Mouse (Mus musculus): ENCODE measurements around the gene Mier2.

The Mier2 gene

DNA sequence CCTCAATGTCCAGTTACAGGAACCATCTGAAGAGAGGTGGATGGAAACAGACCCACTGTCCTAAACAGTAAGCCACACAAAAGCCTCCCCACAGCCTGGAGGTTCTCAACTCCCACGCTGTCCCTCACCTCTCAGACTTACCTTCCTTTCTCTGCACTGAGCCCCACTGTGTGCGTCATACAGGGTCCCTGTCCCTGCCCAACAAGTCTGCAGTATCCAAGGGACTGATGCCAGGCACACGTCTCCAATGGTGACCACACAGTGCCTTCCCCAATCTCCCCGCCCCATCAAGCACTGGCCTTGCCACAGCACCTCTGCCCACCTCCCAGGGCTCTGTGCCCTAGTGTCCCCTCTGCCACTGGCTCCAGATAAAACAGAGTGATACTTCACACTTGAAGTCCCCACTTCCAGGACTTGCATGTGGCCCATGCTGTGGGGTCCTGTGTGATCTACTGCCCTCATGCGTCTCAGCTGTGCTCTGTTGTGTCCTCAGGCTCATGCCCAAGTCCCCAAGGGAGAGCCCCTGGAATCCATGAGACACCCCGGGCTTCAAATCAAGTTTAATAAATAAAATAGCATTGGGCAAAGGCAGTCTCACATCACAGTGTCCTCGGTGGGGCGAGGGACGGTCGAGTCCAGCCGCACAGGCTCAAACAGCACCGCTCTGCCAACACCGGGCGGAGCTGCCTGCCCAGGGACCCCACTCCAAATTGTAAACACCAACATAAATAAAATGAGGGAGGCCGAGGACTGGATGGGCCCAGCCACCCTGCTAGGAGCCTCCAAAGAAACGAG is 15.1 kb downstream of the Mier2 start:
- no peak for DNase-seq (ENCODE audit: low read depth, low spot score)

DNA sequence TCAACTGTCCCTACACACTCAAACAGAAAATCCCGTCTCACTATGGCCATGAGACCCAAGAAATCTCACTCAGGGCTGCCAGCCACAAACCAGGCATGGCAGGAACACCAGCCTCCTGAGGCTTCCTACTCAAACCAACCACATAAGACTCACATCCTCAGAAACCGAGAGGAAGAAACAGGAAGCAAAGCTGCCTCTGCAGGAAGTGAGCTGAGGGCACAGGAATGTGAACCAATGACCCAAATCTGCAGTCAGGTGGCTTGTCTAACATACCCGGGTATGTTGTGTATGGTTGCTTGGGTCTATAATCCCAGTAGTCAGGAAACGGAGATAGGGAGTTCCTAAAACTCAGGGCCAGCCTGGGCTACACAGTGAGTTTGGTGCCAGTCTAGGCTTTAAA is 16.1 kb downstream of the Mier2 start:
- DNase-seq (ENCODE audit: low read depth, low spot score), result no peak

DNA sequence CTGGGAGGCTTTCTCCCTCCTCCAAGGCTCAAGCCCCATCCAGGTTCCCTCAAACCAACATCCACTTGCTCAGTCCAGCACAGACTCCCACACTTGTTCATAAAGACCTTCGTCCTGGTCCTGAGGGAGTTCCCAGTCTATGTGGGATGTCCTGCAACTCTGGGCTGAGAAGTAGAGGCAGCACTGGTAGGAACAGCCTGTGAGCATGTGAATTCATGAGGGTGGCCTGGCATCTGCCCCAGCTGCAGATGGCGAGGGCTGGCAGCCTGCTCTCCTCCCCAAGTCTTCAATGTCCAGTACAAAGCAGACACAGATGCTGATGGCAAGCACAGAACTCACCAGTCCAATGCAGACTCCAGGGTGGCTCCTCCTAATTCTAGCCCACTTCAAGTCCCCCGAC is 16.7 kb downstream of the Mier2 start:
- no peak for DNase-seq (ENCODE audit: low read depth, low spot score)

DNA sequence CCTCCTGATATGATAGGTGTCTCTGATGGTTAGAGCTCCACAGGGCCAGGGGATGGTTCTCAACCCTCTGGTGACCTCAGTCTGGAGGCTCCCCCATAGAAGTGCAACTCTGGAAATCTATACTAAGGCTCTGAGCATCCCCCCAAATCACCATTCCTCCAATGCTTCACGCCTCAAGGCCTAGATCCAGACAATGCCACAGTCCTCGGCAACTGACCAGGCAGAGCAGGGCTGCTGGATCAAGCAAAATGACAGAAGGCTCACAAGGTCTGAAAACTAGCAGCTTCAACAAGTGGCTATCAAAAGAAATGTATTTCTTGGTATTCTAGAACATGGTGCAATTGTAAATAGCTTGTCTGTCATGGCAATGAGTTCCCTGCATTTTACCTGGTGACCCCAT is 17.2 kb downstream of the Mier2 start:
- no peak for DNase-seq (ENCODE audit: low read depth, low spot score)

DNA sequence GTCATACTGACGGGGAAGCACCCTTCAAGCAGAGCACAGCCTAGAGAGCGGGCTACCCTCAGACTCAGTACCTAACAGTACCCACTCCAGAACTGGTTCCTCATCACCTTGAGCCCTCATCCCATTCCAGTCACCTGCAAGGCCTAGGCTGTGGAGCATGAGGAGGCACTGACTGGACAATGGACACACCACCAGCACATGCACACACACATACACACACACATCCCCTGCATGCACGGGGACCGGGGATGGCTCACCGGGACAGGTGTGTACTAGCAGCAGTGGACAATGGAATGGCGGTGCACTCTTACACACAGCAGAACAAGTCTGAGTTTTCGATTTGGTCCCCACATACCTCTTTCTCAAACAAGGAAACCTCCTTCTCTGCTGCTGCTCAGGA is 17.7 kb downstream of the Mier2 start:
- no peak for DNase-seq (ENCODE audit: low read depth, low spot score)

DNA sequence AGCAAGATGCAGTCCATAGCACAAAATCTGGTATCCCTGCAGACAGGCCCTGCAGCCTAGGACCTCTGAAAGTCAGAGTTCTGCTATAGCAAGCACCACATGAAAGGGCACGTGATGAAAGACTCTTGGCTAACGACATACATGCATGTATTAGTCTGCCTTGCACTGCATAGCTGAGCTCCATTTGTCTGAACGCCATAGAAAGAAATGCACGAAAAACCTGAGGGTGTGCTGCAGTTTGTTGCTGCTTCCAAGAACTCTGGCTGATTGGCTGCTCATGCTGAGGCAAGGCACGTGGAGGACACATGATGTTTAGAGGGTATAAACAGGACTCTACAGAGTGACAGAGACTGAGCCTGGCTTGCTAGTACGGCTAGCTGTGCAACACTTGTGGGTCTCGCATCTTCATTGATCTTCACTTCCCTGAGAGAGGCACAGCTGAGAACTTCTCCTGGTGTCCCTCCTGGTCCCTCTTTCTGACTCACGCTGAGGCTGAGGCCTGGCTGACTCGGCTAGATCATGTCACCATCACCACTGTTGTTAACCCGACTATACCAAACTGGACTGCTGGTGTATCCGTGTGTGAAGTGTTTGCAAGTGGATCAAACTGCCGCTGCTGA is 18.4 kb downstream of the Mier2 start:
- DNase-seq (ENCODE audit: low read depth, low spot score), result no peak

DNA sequence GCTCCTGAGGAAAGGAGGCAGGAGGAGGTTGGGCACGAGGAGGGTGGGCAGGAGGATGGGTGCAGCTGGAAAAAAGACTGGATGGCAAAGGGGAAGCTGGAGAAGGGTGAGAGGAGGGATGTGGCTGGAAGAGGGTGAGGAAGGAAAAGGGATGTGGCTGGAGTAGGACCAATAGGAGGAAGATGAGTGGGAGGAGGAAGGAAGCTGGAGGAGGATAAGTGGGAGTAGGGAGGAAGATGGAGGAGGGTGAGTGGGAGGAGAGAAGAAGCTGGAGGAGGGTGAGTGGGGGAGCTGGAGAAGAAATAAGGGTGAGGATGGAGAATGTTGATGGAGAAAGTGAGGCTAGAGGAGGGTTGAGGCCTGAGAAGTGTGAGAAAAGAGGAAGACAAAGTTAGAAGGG is 19.6 kb downstream of the Mier2 start:
- no peak for DNase-seq (ENCODE audit: low read depth, low spot score)

DNA sequence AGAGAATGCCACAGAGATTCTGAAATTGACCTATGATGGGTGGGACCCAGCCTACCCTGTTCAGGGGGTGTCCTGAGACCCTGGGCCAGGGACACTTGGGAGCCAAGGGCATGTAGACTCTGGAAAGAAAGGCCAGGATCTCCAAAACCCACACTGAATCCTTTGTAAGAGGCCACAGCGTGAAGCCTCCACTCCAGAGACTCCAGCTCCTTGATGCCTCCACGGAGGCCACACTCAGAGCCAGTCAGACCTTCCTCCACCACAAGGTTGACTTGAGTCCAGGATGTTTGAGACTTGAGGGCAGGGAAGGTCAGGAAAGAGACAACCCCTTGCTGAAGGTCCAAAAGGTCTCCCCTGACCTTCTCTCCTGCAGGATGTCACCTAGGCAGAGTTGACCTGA is 20.6 kb downstream of the Mier2 start:
- DNase-seq (ENCODE audit: low read depth, low spot score), result no peak

DNA sequence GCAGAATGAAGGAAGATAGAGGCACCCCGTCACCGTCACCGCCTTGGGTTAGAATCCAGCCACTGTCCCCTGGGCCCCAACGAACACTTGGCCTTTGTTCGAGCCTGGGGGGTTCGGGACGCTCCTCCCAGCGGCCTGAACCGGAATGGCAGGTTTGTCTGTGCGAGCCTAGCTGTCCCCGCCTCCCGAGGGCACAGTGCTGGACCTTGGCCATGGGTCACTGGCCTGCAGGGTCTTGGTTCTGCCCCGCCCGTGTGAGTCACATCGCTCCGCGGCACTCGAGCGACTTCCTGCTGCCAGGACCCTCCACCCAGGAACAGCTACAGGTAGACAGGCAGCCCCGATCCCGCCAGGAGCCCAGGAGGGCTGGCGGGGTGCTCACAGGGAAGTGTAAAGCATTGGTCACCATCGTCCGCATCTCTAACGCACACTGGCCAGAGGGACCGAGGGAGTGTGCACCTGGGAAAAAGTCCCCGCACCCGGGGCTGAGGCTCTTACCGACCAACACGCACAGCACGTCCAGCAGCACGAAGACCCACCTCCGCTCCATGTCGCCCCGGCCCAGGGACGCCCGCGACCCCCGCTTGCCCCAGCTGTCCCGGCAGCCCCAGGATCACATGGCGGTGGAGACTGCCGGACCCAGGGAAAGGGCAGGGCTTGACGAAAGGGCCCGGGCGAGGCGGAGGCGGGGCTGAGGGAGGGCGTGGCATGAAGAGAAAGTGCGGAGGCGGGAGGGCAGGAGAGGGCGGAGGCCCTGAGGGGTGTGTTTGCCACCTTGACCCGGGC is 21.7 kb downstream of the Mier2 start, which contains the start of gene Plpp2:
Gene Plpp2 (minus strand): TSS at position 671 of the 786 bp plus-strand sequence.
- DNase-seq (ENCODE audit: low read depth, low spot score), result no peak

DNA sequence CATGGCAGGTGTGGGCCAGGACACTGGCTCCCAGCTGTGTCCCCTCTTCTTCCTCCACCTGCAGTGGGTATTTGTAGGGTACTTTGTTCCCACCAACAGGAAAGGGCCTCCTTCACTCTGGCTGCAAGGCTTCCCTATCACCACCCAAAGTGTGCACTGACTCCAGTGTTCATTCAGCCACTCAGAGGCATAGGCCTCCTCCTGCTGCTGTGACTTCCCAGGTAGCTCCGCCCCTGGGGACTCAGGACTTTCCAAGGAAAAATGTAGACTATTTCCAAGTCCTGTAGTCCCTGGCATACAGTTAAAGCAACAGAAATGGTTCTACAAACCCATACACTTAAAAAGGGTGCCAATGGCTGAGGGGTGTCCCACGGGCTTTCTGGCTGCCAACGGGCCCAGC is 22.3 kb downstream of the Mier2 start:
- DNase-seq (ENCODE audit: low read depth, low spot score), result no peak

DNA sequence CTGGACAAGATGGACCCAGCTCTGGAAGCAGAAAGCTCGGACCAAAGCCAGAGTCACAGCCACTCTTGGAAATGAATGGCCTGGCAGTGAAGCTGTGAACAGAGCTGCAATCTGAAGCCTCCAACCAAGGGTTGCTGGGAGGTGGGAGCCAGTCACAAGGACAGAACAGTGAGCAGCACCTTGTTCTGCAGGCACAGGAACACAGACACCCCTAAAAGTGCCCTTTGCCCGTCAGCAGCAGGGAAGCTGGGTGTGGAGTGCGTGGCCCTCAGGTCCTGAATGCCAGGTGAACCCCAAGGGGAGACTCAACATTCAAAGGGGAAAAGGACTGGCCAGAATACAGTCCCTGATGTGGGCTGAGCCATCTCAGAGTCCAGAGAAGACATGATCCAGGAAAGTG is 23.4 kb downstream of the Mier2 start:
- DNase-seq (ENCODE audit: low read depth, low spot score), result no peak

DNA sequence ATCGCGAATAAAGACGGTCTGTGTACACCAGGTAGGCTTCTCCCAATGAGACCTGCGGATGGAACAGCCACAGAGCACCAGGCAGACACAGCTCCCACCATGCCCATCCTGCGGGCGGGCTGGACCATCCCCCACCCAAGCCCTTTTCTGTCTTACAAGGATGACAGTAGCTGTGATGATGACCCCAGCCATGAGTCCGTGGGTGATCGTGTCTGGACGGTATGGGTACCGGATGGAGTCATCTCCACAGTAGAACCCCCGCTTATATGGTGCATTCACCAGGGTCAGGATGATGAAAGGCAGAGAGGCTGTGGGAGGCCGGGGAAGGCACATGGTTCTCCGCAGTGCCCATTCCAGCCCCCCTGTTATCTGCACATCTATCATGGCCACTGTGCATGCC is 24.3 kb downstream of the Mier2 start:
- no peak for DNase-seq (ENCODE audit: low read depth, low spot score)

DNA sequence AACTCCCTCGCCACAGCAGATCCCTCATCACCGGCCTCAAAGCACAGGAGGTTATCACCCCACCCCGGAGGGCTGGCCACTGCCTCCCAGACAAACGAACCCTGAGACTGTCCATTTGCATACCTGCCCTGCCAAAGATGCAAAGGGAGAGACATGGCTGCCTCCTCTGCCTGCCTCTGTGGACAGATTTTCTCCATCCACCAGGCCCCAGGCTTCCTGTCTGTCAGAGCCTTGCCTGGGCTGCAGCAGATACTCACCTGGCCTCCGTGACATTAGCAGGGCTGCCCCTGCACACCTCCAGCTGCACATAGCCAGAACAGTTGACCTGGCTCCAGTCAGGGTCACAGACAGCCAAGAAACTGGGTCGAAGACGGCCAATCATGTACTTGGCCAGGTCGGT is 24.8 kb downstream of the Mier2 start:
- no peak for DNase-seq (ENCODE audit: low read depth, low spot score)

DNA sequence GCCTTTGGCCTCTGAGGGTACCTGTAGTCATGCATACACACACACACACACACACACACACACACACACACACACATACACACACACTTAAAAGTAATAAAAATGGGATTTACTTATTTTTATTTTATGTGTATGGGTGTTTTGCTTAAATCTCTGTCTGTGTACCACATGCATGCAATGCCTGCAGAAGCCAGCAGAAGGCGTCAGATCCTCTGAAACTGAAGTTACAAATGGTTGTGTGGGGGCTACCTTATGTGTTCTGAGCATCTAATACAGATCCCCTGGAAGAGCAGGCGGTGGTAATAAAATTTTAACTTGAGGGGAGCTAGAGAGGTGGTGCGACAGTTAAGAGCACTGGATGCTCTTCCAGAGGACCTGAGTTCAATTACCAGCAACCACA is 26.9 kb downstream of the Mier2 start:
- DNase-seq (ENCODE audit: low read depth, low spot score), result no peak

DNA sequence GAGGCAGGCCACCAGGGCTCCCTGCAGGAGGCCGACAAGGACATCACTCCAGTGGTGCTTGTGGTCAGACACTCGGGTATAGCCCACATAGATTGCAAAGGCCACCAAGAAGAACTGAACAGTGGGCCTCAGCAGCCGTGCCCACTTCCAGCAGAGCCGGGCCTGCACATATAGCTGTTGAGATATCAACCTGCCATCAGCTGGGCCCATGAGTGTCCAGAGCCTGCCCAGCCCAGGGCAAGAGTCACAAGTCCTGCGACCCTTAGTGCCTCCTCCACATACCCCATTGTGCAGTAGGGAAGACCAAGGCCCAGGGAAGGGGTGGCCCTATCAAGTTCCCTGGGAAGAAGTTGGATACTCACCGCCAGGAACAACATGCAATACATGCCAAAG is 27.6 kb downstream of the Mier2 start:
- DNase-seq (ENCODE audit: low read depth, low spot score), result no peak

DNA sequence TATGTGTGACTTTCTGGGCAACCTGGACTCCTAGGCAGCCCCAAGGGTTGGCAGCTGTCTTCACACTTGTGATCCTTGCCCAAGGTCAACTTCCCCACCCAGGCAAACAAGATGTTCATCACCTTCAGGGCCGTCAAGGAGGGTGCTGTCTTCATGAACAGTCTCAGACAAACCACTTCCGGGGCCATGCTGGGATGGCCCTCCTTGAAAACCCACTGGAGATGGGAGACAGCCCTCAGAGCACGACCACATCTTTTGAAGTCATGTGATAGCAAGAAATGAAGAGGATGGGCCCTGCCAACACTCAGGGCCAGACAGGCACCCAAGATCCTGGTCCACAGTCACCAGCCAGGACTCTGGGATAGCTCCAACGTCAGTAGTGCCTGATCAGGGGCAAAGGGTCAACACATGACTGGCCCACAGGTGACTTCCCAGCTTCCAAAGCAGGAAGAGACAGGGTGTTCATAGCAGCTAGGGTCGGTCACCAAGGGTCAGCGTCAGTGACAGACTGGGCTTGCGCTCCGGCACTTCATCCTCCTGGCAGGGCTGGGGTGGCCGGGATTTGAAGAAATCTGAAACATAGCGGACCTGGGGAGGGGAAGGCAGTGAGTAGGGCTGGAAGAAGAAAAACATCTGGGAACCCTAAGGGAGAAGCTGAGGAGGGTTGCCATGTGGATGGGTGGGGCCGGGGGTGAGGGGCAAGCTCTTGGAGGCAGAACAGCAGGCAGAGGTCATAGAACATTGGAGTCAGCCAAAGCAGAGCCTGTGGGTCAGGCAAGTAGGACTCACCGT is 28.1 kb downstream of the Mier2 start:
- DNase-seq (ENCODE audit: low read depth, low spot score), result no peak

DNA sequence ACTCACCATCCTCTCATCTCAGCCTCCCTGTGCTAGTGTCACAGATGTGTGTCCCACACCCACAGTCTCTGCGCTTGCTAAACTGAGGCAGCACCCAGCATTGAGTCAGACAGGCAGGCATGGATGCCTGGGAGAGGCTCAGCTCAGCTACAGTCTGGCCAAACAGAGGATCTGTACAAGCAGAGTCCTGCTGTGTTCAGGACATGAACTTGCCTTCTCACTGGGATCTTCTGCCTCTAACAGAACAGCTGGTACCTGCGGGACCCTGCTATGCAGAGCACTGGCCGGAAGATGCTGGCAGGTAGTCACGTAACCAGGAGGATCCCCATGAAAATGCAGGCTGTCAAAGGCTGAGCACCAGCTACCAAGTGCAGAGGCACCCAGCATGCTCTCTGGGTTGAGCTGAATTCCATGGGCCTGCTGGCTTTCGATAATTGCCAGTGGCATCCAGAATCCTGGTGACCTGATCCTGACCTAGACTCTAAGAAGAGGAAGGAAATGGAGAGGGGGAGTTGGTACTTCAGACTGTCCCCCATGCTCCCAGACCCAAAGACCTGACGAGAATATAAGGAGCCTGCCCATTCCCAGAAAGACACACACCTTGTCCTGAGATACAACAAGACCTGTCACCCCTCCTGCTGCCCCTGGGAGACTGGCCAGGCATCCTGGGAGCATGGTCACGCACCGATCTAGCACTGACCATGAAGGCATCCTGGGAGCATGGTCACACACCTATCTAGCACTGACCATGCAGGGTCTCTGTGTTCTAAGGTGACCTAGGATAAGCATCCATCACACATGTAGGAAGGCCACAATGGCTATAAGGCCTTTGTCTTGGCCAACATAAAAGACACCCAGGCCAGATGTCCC is 29.3 kb downstream of the Mier2 start:
- no peak for DNase-seq (ENCODE audit: low read depth, low spot score)

DNA sequence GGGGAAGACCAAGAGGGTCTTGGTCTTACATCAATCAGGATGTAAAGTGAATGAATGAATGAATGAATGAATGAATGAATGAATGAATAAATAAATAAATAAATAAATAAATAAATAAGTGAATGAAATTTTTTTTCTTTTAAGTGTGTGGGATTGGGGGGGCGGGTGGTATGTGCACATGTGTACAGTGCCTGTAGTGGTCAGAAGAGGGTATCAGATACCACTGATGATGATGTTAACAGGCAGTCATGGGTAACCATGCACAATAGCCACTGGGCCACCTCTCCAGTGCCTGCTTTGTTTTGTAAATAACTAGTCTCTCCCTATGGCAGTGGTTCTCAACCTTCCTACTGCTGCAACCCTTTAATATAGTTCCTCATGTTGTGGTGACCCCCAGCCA is 30.6 kb downstream of the Mier2 start:
- no peak for DNase-seq (ENCODE audit: low read depth, low spot score)

DNA sequence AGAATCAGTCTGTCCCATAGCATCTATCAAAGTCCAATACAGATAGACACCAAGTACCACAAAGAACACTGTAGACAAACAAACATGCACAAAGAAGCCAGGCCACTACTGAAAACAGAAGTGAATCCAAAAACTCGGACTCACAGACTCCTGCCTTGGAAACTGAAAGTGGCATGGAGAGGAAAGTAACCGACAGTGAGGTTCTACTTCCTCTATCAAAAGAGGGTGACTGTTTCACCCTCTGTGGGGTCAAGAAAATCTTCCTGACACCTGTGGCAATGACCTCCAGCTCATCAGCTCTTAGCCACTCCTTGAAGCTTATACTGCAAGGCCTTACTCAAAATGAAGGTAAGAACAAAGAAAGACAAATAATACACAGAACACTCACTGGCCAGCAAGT is 48.3 kb downstream of the Mier2 start:
- no peak for DNase-seq (ENCODE audit: low read depth, low spot score)

DNA sequence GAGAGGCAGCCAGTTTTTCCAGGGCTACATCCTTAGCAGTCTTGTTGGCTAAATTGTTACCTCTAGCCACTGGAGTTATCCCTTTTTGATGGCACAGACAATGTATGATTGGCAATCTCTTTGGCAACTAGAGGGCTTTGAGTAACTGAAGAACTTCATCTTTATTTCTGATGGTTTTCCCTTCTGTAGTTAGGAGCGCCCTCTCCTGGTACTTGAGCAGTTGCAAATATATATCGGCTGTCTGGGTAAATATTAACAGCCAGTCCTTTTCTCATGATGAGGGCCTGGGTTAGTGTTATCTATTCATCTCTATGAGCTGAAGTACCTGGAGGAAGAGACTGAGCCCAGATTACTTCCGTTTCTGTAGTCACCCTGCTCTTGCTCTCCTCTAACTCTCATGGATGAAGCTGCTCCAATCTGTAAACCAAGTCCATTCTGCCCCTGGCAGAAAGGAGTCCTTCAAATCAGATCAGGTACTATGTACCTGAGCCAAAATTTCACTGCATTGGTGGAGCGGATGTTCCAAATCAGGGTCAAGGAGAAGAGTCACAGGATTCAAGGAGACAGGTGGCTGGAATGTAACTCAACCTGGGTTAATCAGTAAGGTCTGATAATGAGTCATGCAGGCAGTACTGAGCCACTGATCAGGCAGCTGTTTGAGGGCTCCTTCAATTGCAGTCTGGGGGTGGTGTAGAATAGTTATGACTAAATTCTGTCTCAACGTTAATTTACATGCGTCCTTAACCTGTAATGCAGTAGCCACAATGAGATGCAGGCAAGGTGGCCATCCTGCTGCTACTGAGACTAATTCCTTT is 52.0 kb downstream of the Mier2 start:
- DNase-seq (ENCODE audit: low read depth, low spot score), result no peak

Measured in skeletal muscle tissue, adult 2 months (tissue).